Mouse (Mus musculus) CH12.LX (cell line): ENCODE measurements around the gene Kmt2a.

Source experiments
- CTCF ChIP-seq, 2 experiments: IDR thresholded peaks in 1 of 2; conservative IDR thresholded peaks in 1 of 2; 2 replicates each; pipeline ENCODE4 v1.5.1; 2011 to 2012; ENCODE audit warnings: low read depth in 2 of 2, low read length in 2 of 2, improper control_type of control experiment in 1 of 2, inconsistent platforms in 1 of 2, mild to moderate bottlenecking in 1 of 2, moderate library complexity in 1 of 2
- EP300 ChIP-seq: IDR thresholded peaks from 2 replicates; pipeline ENCODE4 v1.6.1; 2011; ENCODE audit warnings: low read length, improper control_type of control experiment
- ETS1 ChIP-seq: conservative IDR thresholded peaks from 2 replicates; pipeline ENCODE4 v1.6.1; 2012; ENCODE audit warnings: low read depth, mild to moderate bottlenecking, inconsistent platforms, low read length, improper control_type of control experiment, moderate library complexity
- GABPA ChIP-seq: IDR thresholded peaks from 2 replicates; pipeline ENCODE4 v1.6.1; 2012; ENCODE audit warnings: low read depth, low read length, improper control_type of control experiment, inconsistent platforms; ENCODE audit not compliant: insufficient replicate concordance
- IRF4 ChIP-seq: IDR thresholded peaks from 2 replicates; pipeline ENCODE4 v1.6.1; 2014; ENCODE audit warnings: low read depth, mild to moderate bottlenecking, inconsistent platforms, low read length, improper control_type of control experiment
- KAT2A ChIP-seq: IDR thresholded peaks from 2 replicates; pipeline ENCODE4 v1.6.1; 2012; ENCODE audit warnings: low read length, improper control_type of control experiment, inconsistent platforms; ENCODE audit not compliant: insufficient replicate concordance
- MAZ ChIP-seq: IDR thresholded peaks from 2 replicates; pipeline ENCODE4 v1.6.1; 2012; ENCODE audit warnings: low read depth, mild to moderate bottlenecking, inconsistent platforms, low read length, improper control_type of control experiment, moderate library complexity
- MEF2A ChIP-seq: IDR thresholded peaks from 2 replicates; pipeline ENCODE4 v1.6.1; 2014; ENCODE audit warnings: low read depth, mild to moderate bottlenecking, inconsistent platforms, low read length, improper control_type of control experiment, borderline replicate concordance
- MXI1 ChIP-seq: IDR thresholded peaks from 2 replicates; pipeline ENCODE4 v1.6.1; 2011; ENCODE audit warnings: mild to moderate bottlenecking, low read depth, low read length, improper control_type of control experiment
- NELFE ChIP-seq: IDR thresholded peaks from 2 replicates; pipeline ENCODE4 v1.6.1; 2011; ENCODE audit warnings: low read depth, low read length, improper control_type of control experiment
- POLR2A ChIP-seq: IDR thresholded peaks from 2 replicates; pipeline ENCODE4 v1.6.1; 2011; ENCODE audit warnings: low read depth, mild to moderate bottlenecking, improper control_type of control experiment, low read length
- RCOR1 ChIP-seq: conservative IDR thresholded peaks from 2 replicates; pipeline ENCODE4 v1.6.1; 2012; ENCODE audit warnings: low read depth, mild to moderate bottlenecking, inconsistent platforms, low read length, improper control_type of control experiment
- USF1 ChIP-seq: IDR thresholded peaks from 2 replicates; pipeline ENCODE4 v1.6.1; 2014; ENCODE audit warnings: low read depth, mild to moderate bottlenecking, inconsistent platforms, low read length, improper control_type of control experiment
- ZKSCAN1 ChIP-seq: IDR thresholded peaks from 2 replicates; pipeline ENCODE4 v1.6.1; 2012; ENCODE audit warnings: low read depth, inconsistent platforms, low read length, improper control_type of control experiment, borderline replicate concordance

- TF ChIP-seq EP300 (no peak), ZKSCAN1 (no peak), GABPA (no peak), RCOR1 (no peak), POLR2A (no peak), USF1 (no peak), MAZ (no peak), CTCF (conservative IDR thresholded peaks at IDR 0.05 in 1 of 2, IDR thresholded peaks at IDR 0.05 in 1 of 2; ENCODE audit: low read depth in 2 of 2, low read length in 2 of 2) (no peak), IRF4 (no peak), ETS1 (no peak), KAT2A (no peak), MXI1 (no peak), MEF2A (no peak), NELFE (no peak)
Measured at GRCm38 (mm10) chr9:44877686-44878085, 3.4 kb downstream of the Kmt2a start.
